ENCODE assay signal across 19 mouse cellular contexts in genomic region chr10:80028521-80028846, GRCm38 (mm10). TPM values are rescaled to one million over a fixed set of nuclear protein-coding genes. Genes with fewer than 3 reads are reported as not detected.
DNase-seq lines count a peak whose midpoint lies in the region; ATAC-seq and TF ChIP-seq lines count a peak whose summit lies in the region.
"Had no signal": no experiment of that assay in that cellular context is flagged by ENCODE, and none has a peak within 500 bp of the region (broad histone marks: within the 10 kb centered on the region; RNA-seq: fewer than 3 reads in every experiment).

No protein-coding gene starts in this region.

- TF ChIP-seq CTCF in E14TG2a.4 (conservative IDR thresholded peaks at IDR 0.05; ENCODE audit: low read length) (no peak), ES-Bruce4 (IDR thresholded peaks at IDR 0.05; ENCODE audit: low read depth, low read length) (no peak)
- TF ChIP-seq CTCF in midbrain, postnatal 0 days (IDR thresholded peaks at IDR 0.05), result no peak

- no peak for ATAC-seq in liver, embryonic 12.5 days
- ATAC-seq in midbrain, postnatal 0 days (ENCODE audit: low FRiP score), result no peak
- ATAC-seq: forebrain, embryonic 13.5 days; forebrain, embryonic 15.5 days; forebrain, postnatal 0 days had no signal

- H3K36me3 ChIP-seq in liver, embryonic 12.5 days, result peaks cover 78% of the 10 kb centered on the region
- H3K36me3 ChIP-seq in E14TG2a.4 (ENCODE audit: insufficient read depth, low read length) (peaks cover 39% of the 10 kb centered on the region), ES-Bruce4 (ENCODE audit: control insufficient read depth, insufficient read depth, low read length, poor library complexity, severe bottlenecking) (no peaks in the 10 kb centered on the region)
- H3K36me3 ChIP-seq in midbrain, postnatal 0 days (ENCODE audit: insufficient read depth, low read length), result no peaks in the 10 kb centered on the region
- H3K36me3 ChIP-seq: embryonic facial prominence, embryonic 12.5 days; forebrain, embryonic 15.5 days had no signal

- TF ChIP-seq EP300 in ES-Bruce4 (IDR thresholded peaks at IDR 0.05; ENCODE audit: insufficient read depth, low read depth, low read length), result no peak

- 0 out of 2 replicates have a peak overlapping the region, but pooled peaks have one; percentile 33 for H3K27ac ChIP-seq in liver, embryonic 12.5 days
- peak overlapping the region; percentile 21; the same call in 1 of the 2 replicates for H3K27ac ChIP-seq in ES-Bruce4 (ENCODE audit: insufficient read depth, low read length)
- H3K27ac ChIP-seq in midbrain, postnatal 0 days (ENCODE audit: low read depth, low read length), result no peak overlapping the region
- H3K27ac ChIP-seq: embryonic facial prominence, embryonic 12.5 days; forebrain, embryonic 13.5 days; forebrain, embryonic 15.5 days had no signal

- H3K4me3 ChIP-seq in liver, embryonic 12.5 days, result no peak overlapping the region
- H3K4me3 ChIP-seq in E14TG2a.4 (replicated peaks; ENCODE audit: low read length), result peak overlapping the region; percentile 60
- H3K4me3 ChIP-seq in ES-Bruce4 (ENCODE audit: low read depth, low read length), result peak overlapping the region; percentile 3; the same call in 1 of the 2 replicates
- no peak overlapping the region for H3K4me3 ChIP-seq in midbrain, postnatal 0 days (ENCODE audit: low read depth, low read length)
- H3K4me3 ChIP-seq: embryonic facial prominence, embryonic 12.5 days; forebrain, embryonic 13.5 days; forebrain, embryonic 15.5 days had no signal

- peaks cover 76% of the 10 kb centered on the region for H3K4me1 ChIP-seq in liver, embryonic 12.5 days
- peaks cover 94% of the 10 kb centered on the region for H3K4me1 ChIP-seq in E14TG2a.4 (replicated peaks; ENCODE audit: low read depth, low read length)
- H3K4me1 ChIP-seq in ES-Bruce4 (ENCODE audit: control insufficient read depth, insufficient read depth, low read length), result peaks cover 12% of the 10 kb centered on the region
- no peaks in the 10 kb centered on the region for H3K4me1 ChIP-seq in midbrain, postnatal 0 days (ENCODE audit: insufficient read depth, low read length)
- H3K4me1 ChIP-seq: embryonic facial prominence, embryonic 12.5 days; forebrain, embryonic 13.5 days; forebrain, embryonic 15.5 days had no signal

- no peak for TF ChIP-seq POLR2A in ES-Bruce4 (IDR thresholded peaks at IDR 0.05; ENCODE audit: insufficient read depth, low read length)

- 85% methylated on average over 13 of the region's 13 CpGs for WGBS in liver, embryonic 12.5 days (ENCODE audit: insufficient replicate concordance)
- 97% methylated on average over 13 of the region's 13 CpGs for WGBS in midbrain, postnatal 0 days

- DNase-seq in liver, result no peak
- no peak for DNase-seq in midbrain, postnatal 0 days (ENCODE audit: low spot score)
- DNase-seq: adrenal gland, adult 2 months; adrenal gland, postnatal 10 days; adrenal gland, postnatal 25 days; cerebellum, adult 11 months; cerebellum, adult 18-20 months; cerebellum, adult 8-10 months; cerebellum, adult 9-11 months; cerebellum, postnatal 14 days; cerebellum, postnatal 36 days; embryo, embryonic 11 days; forebrain, postnatal 0 days had no signal

- H3K9me3 ChIP-seq in liver, embryonic 12.5 days (replicated peaks), result no peaks in the 10 kb centered on the region
- H3K9me3 ChIP-seq in E14TG2a.4 (ENCODE audit: low read length), result no peaks in the 10 kb centered on the region
- no peaks in the 10 kb centered on the region for H3K9me3 ChIP-seq in ES-Bruce4 (replicated peaks; ENCODE audit: control insufficient read depth, insufficient read depth, low read length, poor library complexity, severe bottlenecking)
- H3K9me3 ChIP-seq in midbrain, postnatal 0 days (ENCODE audit: low read length), result no peaks in the 10 kb centered on the region
- H3K9me3 ChIP-seq: embryonic facial prominence, embryonic 12.5 days; forebrain, embryonic 13.5 days; forebrain, embryonic 15.5 days had no signal

- H3K4me2 ChIP-seq in liver, embryonic 12.5 days, result no peak overlapping the region
- H3K4me2 ChIP-seq in midbrain, postnatal 0 days (ENCODE audit: low read depth, low read length, poor library complexity, severe bottlenecking), result no peak overlapping the region
- H3K4me2 ChIP-seq: embryonic facial prominence, embryonic 12.5 days; forebrain, embryonic 13.5 days; forebrain, embryonic 15.5 days had no signal

- no peak overlapping the region for H3K9ac ChIP-seq in liver, embryonic 12.5 days
- H3K9ac ChIP-seq in ES-Bruce4 (ENCODE audit: low read depth, poor library complexity, severe bottlenecking), result peak overlapping the region; percentile 3; the same call in 1 of the 2 replicates
- no peak overlapping the region for H3K9ac ChIP-seq in midbrain, postnatal 0 days (replicated peaks; ENCODE audit: low read length, poor library complexity, severe bottlenecking)
- H3K9ac ChIP-seq: embryonic facial prominence, embryonic 12.5 days; forebrain, embryonic 13.5 days; forebrain, embryonic 15.5 days; forebrain, postnatal 0 days had no signal

- no peaks in the 10 kb centered on the region for H3K27me3 ChIP-seq in liver, embryonic 12.5 days (replicated peaks)
- H3K27me3 ChIP-seq in E14TG2a.4 (ENCODE audit: insufficient read depth, low read length) (no peaks in the 10 kb centered on the region), ES-Bruce4 (ENCODE audit: control insufficient read depth, insufficient read depth, low read length, poor library complexity, severe bottlenecking) (no peaks in the 10 kb centered on the region)
- H3K27me3 ChIP-seq in midbrain, postnatal 0 days (ENCODE audit: insufficient read depth, low read length), result no peaks in the 10 kb centered on the region
- H3K27me3 ChIP-seq: embryonic facial prominence, embryonic 12.5 days; forebrain, embryonic 13.5 days; forebrain, embryonic 15.5 days had no signal

RNA-seq across cellular contexts. Expression of gene Polr2e, which starts 11.1 kb away (rescaled TPM):
- 142 and 147 TPM in 2 replicates for polyA plus RNA-seq in liver, embryonic 12.5 days (2016; fragmentation: Nextera tagmentation; extraction: Ambion mirVana)
- 176 and 180 TPM in 2 replicates for polyA plus RNA-seq in ES-Bruce4 (2011; ENCODE audit: insufficient read depth, insufficient read length, low read depth, missing spikeins)
- 66.4 and 76.0 TPM in 2 replicates for total RNA-seq in midbrain, postnatal 0 days (2014; rRNA removed)
- polyA plus RNA-seq in midbrain, postnatal 0 days (2015; fragmentation: Nextera tagmentation; extraction: Ambion mirVana), result 126 and 135 TPM in 2 replicates

RNA-seq across cellular contexts. Expression of gene Arhgap45, which starts 12.0 kb away (rescaled TPM):
- polyA plus RNA-seq in liver, embryonic 12.5 days (2016; fragmentation: Nextera tagmentation; extraction: Ambion mirVana), result 22.3 and 22.8 TPM in 2 replicates
- 6.5 and 6.9 TPM in 2 replicates for polyA plus RNA-seq in ES-Bruce4 (2011; ENCODE audit: insufficient read depth, insufficient read length, low read depth, missing spikeins)
- 1.7 and 2.4 TPM in 2 replicates for total RNA-seq in midbrain, postnatal 0 days (2014; rRNA removed)
- polyA plus RNA-seq in midbrain, postnatal 0 days (2015; fragmentation: Nextera tagmentation; extraction: Ambion mirVana), result 1.2 and 1.6 TPM in 2 replicates

RNA-seq across cellular contexts. Expression of gene Gpx4, which starts 18.5 kb away (rescaled TPM):
- 682 and 685 TPM in 2 replicates for polyA plus RNA-seq in liver, embryonic 12.5 days (2016; fragmentation: Nextera tagmentation; extraction: Ambion mirVana)
- polyA plus RNA-seq in ES-Bruce4 (2011; ENCODE audit: insufficient read depth, insufficient read length, low read depth, missing spikeins), result 479 and 507 TPM in 2 replicates
- total RNA-seq in midbrain, postnatal 0 days (2014; rRNA removed), result 350 TPM in 2 replicates
- polyA plus RNA-seq in midbrain, postnatal 0 days (2015; fragmentation: Nextera tagmentation; extraction: Ambion mirVana), result 635 and 741 TPM in 2 replicates

RNA-seq across cellular contexts. Expression of gene Abca7, which starts 32.2 kb away (rescaled TPM):
- polyA plus RNA-seq in liver, embryonic 12.5 days (2016; fragmentation: Nextera tagmentation; extraction: Ambion mirVana), result 10.5 and 12.1 TPM in 2 replicates
- polyA plus RNA-seq in ES-Bruce4 (2011; ENCODE audit: insufficient read depth, insufficient read length, low read depth, missing spikeins), result 10.6 and 11.0 TPM in 2 replicates
- 9.3 TPM in 2 replicates for total RNA-seq in midbrain, postnatal 0 days (2014; rRNA removed)
- 1.7 and 1.9 TPM in 2 replicates for polyA plus RNA-seq in midbrain, postnatal 0 days (2015; fragmentation: Nextera tagmentation; extraction: Ambion mirVana)

RNA-seq across cellular contexts. Expression of gene Cnn2, which starts 40.1 kb away (rescaled TPM):
- polyA plus RNA-seq in liver, embryonic 12.5 days (2016; fragmentation: Nextera tagmentation; extraction: Ambion mirVana), result 68.2 and 75.4 TPM in 2 replicates
- 156 and 164 TPM in 2 replicates for polyA plus RNA-seq in ES-Bruce4 (2011; ENCODE audit: insufficient read depth, insufficient read length, low read depth, missing spikeins)
- 14.8 and 19.5 TPM in 2 replicates for total RNA-seq in midbrain, postnatal 0 days (2014; rRNA removed)
- polyA plus RNA-seq in midbrain, postnatal 0 days (2015; fragmentation: Nextera tagmentation; extraction: Ambion mirVana), result 12.6 and 12.8 TPM in 2 replicates

Comparison
In these comparisons a context has a peak if more than half of its experiments do, and no peak if none do; other contexts are left out.
1. H3K4me3 ChIP-seq: peak in E14TG2a.4 (single experiment) and ES-Bruce4 (single experiment); none in liver, embryonic 12.5 days (single experiment) and midbrain, postnatal 0 days (single experiment).